Mouse (Mus musculus): ENCODE measurements around the gene Eps15l1. TPM values are rescaled to one million over a fixed set of nuclear protein-coding genes. Genes with fewer than 3 reads are reported as not detected.

Gene Eps15l1
- total and polyA plus RNA-seq, 2 experiments = 9.0 to 13.0 TPM

- peaks cover 20% of the 10 kb centered on the region; the same call in 1 of the 2 replicates for H3K36me3 ChIP-seq (ENCODE audit: control insufficient read depth, insufficient read depth, low read length)
- no peak for DNase-seq (ENCODE audit: extremely low read depth, low read depth, low spot score)
- H3K4me3 ChIP-seq (ENCODE audit: insufficient read depth, low read depth, low read length) = no peak overlapping the region
- H3K4me1 ChIP-seq (ENCODE audit: control insufficient read depth, insufficient read depth, low read length) = no peaks in the 10 kb centered on the region; the same call in 1 of the 2 replicates
- TF ChIP-seq CTCF (IDR thresholded peaks at IDR 0.05; ENCODE audit: low read depth, low read length) = no peak
- no peak for TF ChIP-seq POLR2A (IDR thresholded peaks at IDR 0.05; ENCODE audit: extremely low read depth, insufficient read depth, low read length)
- no peaks in the 10 kb centered on the region for H3K27me3 ChIP-seq (ENCODE audit: control insufficient read depth, insufficient read depth, low read length)
- WGBS = 98% methylated on average over 2 of the region's 2 CpGs
- H3K9ac ChIP-seq (ENCODE audit: low read depth, low read length) = no peak overlapping the region
- no peak overlapping the region for H3K27ac ChIP-seq (replicated peaks; ENCODE audit: insufficient read depth, low read depth, low read length)
- H3K79me2 ChIP-seq (ENCODE audit: control insufficient read depth, insufficient read depth, low read length) = no peaks in the 10 kb centered on the region
Observed at GRCm38 (mm10) chr8:72366435-72366834, 54.8 kb downstream of the Eps15l1 start.

GRCm38 (mm10) chr8:72365826-72366225, 55.4 kb downstream of the Eps15l1 start:
- no peak for TF ChIP-seq POLR2A (IDR thresholded peaks at IDR 0.05; ENCODE audit: extremely low read depth, insufficient read depth, low read length)
- TF ChIP-seq CTCF (IDR thresholded peaks at IDR 0.05; ENCODE audit: low read depth, low read length) = peak; percentile 97
- Histone ChIP-seq H3K79me2 (ENCODE audit: control insufficient read depth, insufficient read depth, low read length) (no peaks in the 10 kb centered on the region), H3K9ac (ENCODE audit: low read depth, low read length) (no peak overlapping the region), H3K27ac (replicated peaks; ENCODE audit: insufficient read depth, low read depth, low read length) (no peak overlapping the region), H3K4me3 (ENCODE audit: insufficient read depth, low read depth, low read length) (no peak overlapping the region), H3K36me3 (ENCODE audit: control insufficient read depth, insufficient read depth, low read length) (peaks cover 17% of the 10 kb centered on the region; the same call in 1 of the 2 replicates), H3K27me3 (ENCODE audit: control insufficient read depth, insufficient read depth, low read length) (no peaks in the 10 kb centered on the region), H3K4me1 (ENCODE audit: control insufficient read depth, insufficient read depth, low read length) (no peaks in the 10 kb centered on the region; the same call in 1 of the 2 replicates)
- peak; percentile 32 for DNase-seq (ENCODE audit: extremely low read depth, low read depth, low spot score)
- WGBS = 20% methylated on average over 3 of the region's 3 CpGs

GRCm38 (mm10) chr8:72365016-72365415, 56.2 kb downstream of the Eps15l1 start:
- H3K4me3 ChIP-seq (ENCODE audit: insufficient read depth, low read depth, low read length) = no peak overlapping the region
- TF ChIP-seq POLR2A (IDR thresholded peaks at IDR 0.05; ENCODE audit: extremely low read depth, insufficient read depth, low read length) = no peak
- no peak for TF ChIP-seq CTCF (IDR thresholded peaks at IDR 0.05; ENCODE audit: low read depth, low read length)
- no peak for DNase-seq (ENCODE audit: extremely low read depth, low read depth, low spot score)
- H3K36me3 ChIP-seq (ENCODE audit: control insufficient read depth, insufficient read depth, low read length) = peaks cover 11% of the 10 kb centered on the region; the same call in 1 of the 2 replicates
- no peaks in the 10 kb centered on the region for H3K27me3 ChIP-seq (ENCODE audit: control insufficient read depth, insufficient read depth, low read length)
- no peaks in the 10 kb centered on the region; the same call in 1 of the 2 replicates for H3K4me1 ChIP-seq (ENCODE audit: control insufficient read depth, insufficient read depth, low read length)
- no peak overlapping the region for H3K27ac ChIP-seq (replicated peaks; ENCODE audit: insufficient read depth, low read depth, low read length)
- WGBS = 95% methylated on average over 2 of the region's 2 CpGs
- H3K79me2 ChIP-seq (ENCODE audit: control insufficient read depth, insufficient read depth, low read length) = no peaks in the 10 kb centered on the region
- H3K9ac ChIP-seq (ENCODE audit: low read depth, low read length) = no peak overlapping the region

- no peaks in the 10 kb centered on the region for H3K79me2 ChIP-seq (ENCODE audit: control insufficient read depth, insufficient read depth, low read length)
- H3K27me3 ChIP-seq (ENCODE audit: control insufficient read depth, insufficient read depth, low read length) = no peaks in the 10 kb centered on the region
- H3K4me1 ChIP-seq (ENCODE audit: control insufficient read depth, insufficient read depth, low read length) = no peaks in the 10 kb centered on the region; the same call in 1 of the 2 replicates
- no peak overlapping the region for H3K9ac ChIP-seq (ENCODE audit: low read depth, low read length)
- H3K36me3 ChIP-seq (ENCODE audit: control insufficient read depth, insufficient read depth, low read length) = peaks cover 6% of the 10 kb centered on the region; the same call in 1 of the 2 replicates
- no peak for TF ChIP-seq POLR2A (IDR thresholded peaks at IDR 0.05; ENCODE audit: extremely low read depth, insufficient read depth, low read length)
- TF ChIP-seq CTCF (IDR thresholded peaks at IDR 0.05; ENCODE audit: low read depth, low read length) = no peak
- DNase-seq (ENCODE audit: extremely low read depth, low read depth, low spot score) = no peak
- H3K4me3 ChIP-seq (ENCODE audit: insufficient read depth, low read depth, low read length) = no peak overlapping the region
- WGBS = 75% methylated on average over 7 of the region's 7 CpGs
- H3K27ac ChIP-seq (replicated peaks; ENCODE audit: insufficient read depth, low read depth, low read length) = no peak overlapping the region
Observed at GRCm38 (mm10) chr8:72363457-72363856, 57.8 kb downstream of the Eps15l1 start.

GRCm38 (mm10) chr8:72362754-72363153, 58.5 kb downstream of the Eps15l1 start:
- TF ChIP-seq POLR2A (IDR thresholded peaks at IDR 0.05; ENCODE audit: extremely low read depth, insufficient read depth, low read length) (no peak), CTCF (IDR thresholded peaks at IDR 0.05; ENCODE audit: low read depth, low read length) (no peak)
- H3K4me3 ChIP-seq (ENCODE audit: insufficient read depth, low read depth, low read length) = no peak overlapping the region
- WGBS = 95% methylated on average over 4 of the region's 4 CpGs
- H3K27me3 ChIP-seq (ENCODE audit: control insufficient read depth, insufficient read depth, low read length) = no peaks in the 10 kb centered on the region
- DNase-seq (ENCODE audit: extremely low read depth, low read depth, low spot score) = no peak
- no peak overlapping the region for H3K9ac ChIP-seq (ENCODE audit: low read depth, low read length)
- no peaks in the 10 kb centered on the region; the same call in 1 of the 2 replicates for H3K4me1 ChIP-seq (ENCODE audit: control insufficient read depth, insufficient read depth, low read length)
- no peaks in the 10 kb centered on the region for H3K79me2 ChIP-seq (ENCODE audit: control insufficient read depth, insufficient read depth, low read length)
- H3K36me3 ChIP-seq (ENCODE audit: control insufficient read depth, insufficient read depth, low read length) = peaks cover 2% of the 10 kb centered on the region; the same call in 1 of the 2 replicates
- no peak overlapping the region for H3K27ac ChIP-seq (replicated peaks; ENCODE audit: insufficient read depth, low read depth, low read length)

GRCm38 (mm10) chr8:72360162-72360561, 61.1 kb downstream of the Eps15l1 start:
- Histone ChIP-seq H3K4me3 (ENCODE audit: insufficient read depth, low read depth, low read length) (no peak overlapping the region), H3K4me1 (ENCODE audit: control insufficient read depth, insufficient read depth, low read length) (peaks cover 7% of the 10 kb centered on the region), H3K27me3 (ENCODE audit: control insufficient read depth, insufficient read depth, low read length) (no peaks in the 10 kb centered on the region), H3K27ac (replicated peaks; ENCODE audit: insufficient read depth, low read depth, low read length) (no peak overlapping the region), H3K79me2 (ENCODE audit: control insufficient read depth, insufficient read depth, low read length) (no peaks in the 10 kb centered on the region), H3K36me3 (ENCODE audit: control insufficient read depth, insufficient read depth, low read length) (no peaks in the 10 kb centered on the region), H3K9ac (ENCODE audit: low read depth, low read length) (no peak overlapping the region)
- TF ChIP-seq POLR2A (IDR thresholded peaks at IDR 0.05; ENCODE audit: extremely low read depth, insufficient read depth, low read length) (no peak), CTCF (IDR thresholded peaks at IDR 0.05; ENCODE audit: low read depth, low read length) (no peak)
- DNase-seq (ENCODE audit: extremely low read depth, low read depth, low spot score) = no peak
